Mouse (Mus musculus) monocyte, adult 5-6 weeks (primary cell): ENCODE data around the gene Fermt3. TPM values are rescaled to one million over a fixed set of nuclear protein-coding genes. Genes with fewer than 3 reads are reported as not detected.
"Not testable (repeated sequence)": the region's sequence is repeated elsewhere in the genome, so short reads cannot be mapped to it uniquely, and the experiment has no call there.

Source experiments
- ATAC-seq: fragments of 153-309, 156-312 bp; replicated peaks from 2 replicates; pipeline ENCODE4 v1.8.0; 2017; ENCODE audit warnings: mild to moderate bottlenecking; ENCODE audit not compliant: low TSS enrichment, insufficient number of reproducible peaks, severe bottlenecking, poor library complexity, low FRiP score
- total RNA-seq: library from RNA; stranded (forward); fragments of 200-1000, 200-491, 200-594 nt; gene quantifications from 3 replicates; pipeline ENCODE4 v1.2.3, GENCODE M21; 2017

Gene Fermt3
- total RNA-seq, 1 experiment from 2014 or later = 285 TPM

DNA sequence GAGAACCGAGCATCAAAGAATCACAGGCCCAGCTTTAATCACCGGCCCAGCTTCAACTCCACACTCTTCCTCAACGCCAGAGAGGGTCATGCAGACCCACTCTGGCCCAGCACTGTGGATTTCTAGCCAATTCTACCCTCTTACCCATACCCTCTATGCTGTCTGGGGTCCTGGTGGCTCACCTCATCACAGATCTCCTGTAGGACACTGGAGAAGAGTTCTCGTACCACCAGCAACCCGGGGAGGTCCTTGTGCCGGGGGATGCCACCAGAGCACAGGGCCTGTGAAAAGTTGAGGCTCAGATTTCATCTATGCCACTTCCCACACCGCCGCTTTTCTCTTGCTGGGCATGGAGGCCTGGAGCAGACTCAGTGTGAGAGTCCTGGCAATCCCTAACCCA is 24.8 kb downstream of the Fermt3 start:
- ATAC-seq = no peak

DNA sequence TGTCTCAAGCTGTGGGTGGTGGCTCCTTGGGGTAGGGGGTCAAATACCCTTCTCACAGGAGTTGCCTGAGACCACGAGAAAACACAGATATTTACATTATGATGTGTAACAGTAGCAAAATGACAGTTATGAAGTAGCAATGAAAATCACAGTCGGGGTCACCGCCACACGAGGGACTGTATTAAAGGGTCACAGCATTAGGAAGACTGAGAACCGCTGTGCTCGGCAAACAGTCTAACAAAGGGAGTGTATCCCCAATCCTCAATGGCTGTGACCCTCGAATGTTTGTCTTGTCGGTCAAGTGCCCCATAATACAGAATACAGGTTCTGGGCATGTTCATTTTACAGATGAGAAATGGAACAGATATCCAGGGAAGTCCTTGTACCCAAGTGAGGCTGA is 25.3 kb downstream of the Fermt3 start:
- ATAC-seq = no peak

DNA sequence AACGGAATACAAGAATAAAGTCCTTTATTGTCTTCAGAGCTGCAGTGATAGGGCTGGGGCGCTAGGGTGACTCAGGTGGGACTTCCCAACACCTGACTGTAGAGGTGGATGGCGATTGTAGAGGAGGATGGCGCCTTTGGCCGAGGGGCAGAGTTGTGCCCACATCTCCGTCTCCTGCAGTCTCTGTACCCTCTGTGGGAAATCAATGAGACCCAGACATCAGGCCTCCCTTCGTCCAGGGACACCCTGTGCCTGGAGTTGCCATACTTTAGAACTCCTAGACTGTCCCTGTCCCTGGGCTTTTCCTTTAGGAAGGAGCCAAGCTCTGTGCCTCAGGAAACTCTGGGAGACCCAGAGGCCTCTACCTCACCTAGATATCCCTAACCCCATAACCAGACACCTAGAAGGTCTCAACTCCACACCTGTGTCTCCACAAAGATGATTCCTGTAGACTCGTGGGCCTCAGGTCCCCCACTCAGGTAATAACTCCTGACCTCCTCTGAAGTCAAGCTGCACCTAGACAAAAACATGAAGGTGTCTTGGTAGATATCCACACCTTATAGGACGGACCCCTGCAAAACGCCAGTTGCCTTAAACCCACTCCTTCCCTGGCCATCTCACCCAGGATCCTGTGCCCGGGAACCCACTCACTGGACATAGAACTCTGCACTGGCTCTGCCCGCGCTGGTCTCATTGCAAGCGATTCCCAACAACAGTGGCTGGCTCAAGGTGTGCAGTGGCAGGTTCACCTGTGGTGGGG is 26.1 kb downstream of the Fermt3 start:
- no peak for ATAC-seq

DNA sequence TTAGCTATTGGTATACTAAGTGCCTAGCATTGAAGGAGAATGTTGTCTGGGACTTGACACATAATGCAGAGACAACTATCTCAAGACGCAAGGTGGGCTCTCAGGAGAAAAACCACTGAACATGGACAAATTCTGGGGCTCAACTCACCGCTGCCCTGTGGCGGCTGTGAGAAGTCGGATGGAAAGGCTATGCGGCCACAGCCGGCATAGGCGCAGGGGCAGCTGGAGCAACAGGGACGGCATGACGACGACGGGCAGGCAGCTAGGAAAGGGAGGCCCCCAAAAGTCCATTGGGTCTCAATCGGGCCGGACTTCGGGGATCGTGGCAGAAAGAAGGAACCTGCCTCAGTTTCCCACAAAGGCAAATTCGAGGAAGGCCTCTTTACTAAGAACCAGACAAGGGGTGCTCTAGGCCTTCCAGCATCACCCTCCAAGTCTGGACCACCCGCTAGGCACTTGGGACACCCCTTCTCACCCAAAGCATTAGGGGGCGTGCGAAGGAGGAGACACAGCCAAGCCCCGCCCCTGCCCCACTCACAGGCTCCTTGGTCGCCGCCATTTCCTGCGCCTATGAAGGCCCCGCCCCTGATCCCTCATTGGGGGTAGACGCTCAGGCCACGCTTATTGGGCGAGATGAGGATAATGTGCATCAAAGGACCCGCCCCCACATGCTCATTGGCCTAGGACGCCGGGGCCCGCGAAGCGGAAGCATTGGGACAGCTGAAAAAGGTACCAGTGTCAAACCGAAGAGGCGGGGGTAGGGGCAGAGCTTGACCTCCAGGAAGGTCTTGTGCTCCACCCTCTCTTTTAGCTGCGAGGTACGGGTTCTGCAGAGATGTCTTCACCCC is 27.0 kb downstream of the Fermt3 start, which contains the start of gene Dnajc4:
Dnajc4 (minus strand) TSS at position 562 of the 848 bp plus-strand sequence.
- peak; percentile 94 for ATAC-seq

DNA sequence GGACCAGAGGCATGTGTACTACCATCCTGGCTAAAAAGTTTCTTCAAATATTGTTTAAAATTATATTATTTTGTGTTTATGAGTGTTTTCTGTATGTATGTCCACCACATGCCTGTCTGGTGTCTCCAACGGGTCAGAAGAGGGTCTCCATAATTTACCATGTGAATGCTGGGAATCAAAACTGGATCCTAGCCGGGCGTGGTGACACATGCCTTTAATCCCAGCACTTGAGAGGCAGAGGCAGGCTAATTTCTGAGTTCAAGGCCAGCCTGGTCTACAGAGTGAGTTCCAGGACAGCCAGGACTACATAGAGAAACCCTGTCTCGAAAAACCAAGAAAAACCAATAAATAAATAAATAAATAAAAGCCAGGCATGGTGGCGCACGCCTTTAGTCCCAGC is 28.1 kb downstream of the Fermt3 start:
- not testable (repeated sequence) for ATAC-seq

DNA sequence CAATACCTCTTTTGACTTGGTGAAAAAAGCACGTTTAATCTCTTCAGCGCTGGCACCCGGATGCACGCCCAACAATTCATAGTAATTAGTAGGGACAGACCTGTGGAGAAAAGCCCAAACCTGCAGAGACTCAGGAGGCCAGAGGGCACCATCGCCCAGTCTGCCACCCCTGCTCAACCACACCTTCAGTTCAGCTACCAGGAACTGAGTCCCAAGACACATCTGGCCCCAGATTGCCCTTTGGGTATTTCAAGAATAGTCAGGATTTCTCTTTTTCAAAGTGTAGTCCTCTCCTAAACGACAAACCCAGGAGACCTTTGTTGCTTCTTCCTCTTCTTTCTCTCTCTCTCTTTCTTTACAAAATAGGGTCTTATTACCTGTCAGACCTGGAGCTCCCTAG is 28.6 kb downstream of the Fermt3 start:
- no peak for ATAC-seq

DNA sequence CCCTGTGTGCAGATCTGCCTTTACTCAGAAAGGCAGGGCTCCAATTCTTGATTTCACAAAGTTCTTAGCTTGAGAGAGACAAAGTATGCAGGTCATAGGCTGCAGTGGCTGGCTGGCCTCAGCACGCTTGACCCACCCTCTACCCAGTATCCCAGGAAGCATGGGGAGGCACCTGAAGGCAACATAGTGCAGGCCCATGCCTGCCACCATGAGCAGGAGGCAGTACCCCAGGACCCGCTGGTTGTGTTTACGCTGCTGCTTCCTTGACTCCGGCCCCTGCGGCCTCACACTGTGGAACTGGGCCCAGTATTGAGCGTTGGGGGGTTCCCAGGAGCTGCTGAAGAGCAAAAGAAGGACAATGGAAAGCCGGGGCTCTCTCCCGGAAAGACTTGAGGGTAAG is 30.0 kb downstream of the Fermt3 start:
- ATAC-seq = no peak

DNA sequence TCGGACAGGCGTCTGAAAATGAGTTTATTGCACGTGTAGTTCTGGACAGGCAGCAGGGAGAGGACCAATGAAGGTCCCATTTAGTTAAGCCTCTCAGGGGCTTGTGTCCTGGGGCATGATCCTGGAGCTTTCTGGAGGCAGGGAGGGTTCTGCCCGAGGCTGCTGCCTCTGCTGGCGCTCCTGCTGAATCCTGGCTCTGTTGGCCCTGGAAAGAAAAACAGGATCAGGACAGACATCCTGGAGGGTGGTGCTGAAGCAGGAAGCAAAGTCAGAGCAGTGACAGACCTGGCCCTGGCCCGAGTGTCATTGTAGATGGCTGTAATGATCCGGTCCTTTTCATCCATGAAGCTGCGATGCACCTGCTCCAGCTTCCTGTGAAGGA is 31.4 kb downstream of the Fermt3 start:
- ATAC-seq = no peak

DNA sequence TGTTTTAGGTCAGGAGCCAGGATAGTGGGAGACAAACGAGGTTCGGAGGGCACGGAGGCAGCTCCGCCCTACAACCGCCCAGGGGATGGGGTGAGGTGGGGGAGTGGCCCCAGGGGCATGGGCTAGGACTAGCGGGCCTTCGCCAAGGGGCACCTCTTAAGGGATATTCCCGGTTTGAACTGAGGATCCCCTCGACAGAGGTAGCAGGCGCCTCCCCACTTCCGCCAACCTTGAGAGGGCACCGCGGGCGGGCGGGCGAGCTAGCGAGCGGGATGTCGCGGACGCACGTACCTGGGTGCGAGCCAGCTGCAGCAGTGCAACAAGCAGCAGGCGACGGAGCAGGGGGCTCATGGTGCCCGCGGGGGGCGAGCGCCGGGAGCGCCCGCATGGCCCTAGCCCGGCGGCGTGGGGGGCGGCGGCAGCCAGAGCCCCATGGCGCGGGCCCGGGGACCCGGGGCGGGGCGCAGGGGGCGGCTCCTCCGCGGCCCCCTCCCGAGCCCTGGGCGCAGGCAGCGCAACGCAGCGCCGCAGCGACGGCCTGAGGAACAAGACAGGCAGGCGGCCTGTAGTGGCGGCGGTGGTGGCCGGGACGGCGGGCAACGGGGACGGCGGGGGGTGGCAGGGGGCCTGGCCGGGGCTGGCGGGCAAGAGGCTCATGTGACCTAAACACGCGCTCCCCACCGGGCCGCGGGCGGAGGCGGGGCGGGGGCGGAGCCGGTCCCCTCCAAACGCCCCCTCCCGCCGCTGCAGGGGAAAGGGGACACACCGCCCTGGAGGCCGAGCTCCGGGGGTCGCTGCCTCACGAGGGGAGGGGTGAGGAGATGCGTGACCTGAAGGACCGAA is 32.0 kb downstream of the Fermt3 start, which contains the start of gene Vegfb:
Vegfb (minus strand) TSS at position 591 of the 843 bp plus-strand sequence.
- ATAC-seq = no peak

DNA sequence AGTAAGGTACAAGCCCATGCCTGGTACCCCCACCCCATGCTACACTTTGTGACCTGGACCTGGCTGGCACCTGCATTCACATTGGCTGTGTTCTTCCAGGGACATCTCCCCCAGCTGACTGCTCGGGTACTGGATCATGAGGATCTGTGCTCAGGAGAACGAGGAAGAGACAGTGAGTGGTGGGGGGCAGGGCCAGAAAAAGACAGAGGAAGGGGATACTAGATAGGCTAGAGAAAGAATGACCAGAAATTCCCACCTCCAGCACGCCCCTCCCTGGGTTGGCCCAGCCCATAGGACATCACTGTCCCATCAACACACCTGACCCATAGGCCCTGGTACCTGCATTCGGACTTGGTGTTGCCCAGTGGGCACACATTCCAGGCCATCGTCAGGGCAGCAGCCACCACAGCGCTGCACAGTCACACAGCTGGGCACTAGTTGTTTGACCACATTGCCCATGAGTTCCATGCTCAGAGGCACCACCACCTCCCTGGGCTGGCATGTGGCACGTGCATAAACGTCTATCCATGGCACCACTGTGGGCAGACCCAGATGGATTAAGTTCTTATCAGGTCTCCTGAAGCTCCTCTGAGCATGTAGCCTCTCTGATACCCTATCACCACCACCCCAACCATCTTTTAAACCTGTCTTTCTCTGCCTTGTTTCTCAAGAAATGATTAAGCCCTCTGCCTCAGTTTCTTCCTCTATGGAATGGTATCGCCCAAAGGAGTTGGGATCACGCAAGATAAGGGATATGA is 33.1 kb downstream of the Fermt3 start:
- no peak for ATAC-seq

DNA sequence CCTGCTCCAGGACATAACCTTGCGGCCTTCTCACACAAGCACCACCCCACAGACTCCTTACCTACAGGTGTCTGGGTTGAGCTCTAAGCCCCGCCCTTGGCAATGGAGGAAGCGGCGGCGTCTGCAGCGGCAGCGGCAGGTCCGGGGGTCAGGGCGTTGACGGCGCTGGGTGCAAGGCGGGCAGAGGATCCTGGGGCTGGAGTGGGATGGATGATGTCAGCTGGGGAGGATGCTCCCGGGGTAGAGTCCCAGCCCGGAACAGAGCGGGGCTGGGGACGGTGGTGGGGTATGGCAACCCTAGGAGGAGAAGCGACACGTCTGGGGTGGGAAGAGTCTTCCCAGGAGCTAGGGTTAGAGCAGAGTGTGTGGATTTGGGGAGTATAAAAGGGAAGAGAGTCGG is 34.0 kb downstream of the Fermt3 start:
- no peak for ATAC-seq

DNA sequence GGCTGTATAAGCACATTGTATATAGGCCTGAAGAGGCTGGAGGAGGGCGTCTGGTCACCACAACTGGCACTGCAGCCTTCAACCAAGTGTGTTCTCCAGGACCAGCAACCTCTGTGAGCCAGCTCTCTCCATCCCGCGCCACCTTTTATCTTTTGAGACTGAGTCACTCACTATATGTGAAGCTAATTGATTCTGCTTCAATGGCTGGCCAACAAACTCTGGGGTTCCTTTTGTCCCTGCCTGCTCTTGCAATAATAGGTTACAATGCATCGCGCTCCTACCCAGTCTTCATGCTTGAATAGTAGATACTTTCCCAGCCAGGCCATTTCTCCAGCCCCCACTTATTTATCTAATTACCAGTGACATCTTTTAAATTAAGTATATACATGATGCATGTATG is 35.6 kb downstream of the Fermt3 start:
- no peak for ATAC-seq

DNA sequence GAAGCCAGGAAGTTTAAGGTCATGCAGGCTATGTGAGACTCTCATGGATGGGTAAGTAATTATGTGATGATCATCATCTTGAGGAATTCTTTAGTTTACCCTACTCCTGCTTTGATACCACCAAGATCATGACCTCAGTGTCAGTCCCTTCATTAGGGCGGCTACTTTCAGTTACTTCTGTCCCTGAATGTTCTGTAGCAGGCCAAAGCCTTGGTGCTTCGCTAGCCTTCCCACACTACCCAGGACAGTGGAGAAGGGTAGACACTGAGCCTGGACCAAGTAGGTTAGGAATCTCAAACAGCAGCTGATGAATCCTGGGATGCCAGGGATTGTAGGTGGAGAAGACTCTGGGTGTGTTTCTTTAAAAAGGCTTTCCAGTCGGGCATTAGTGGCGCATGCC is 37.8 kb downstream of the Fermt3 start:
- ATAC-seq = no peak

DNA sequence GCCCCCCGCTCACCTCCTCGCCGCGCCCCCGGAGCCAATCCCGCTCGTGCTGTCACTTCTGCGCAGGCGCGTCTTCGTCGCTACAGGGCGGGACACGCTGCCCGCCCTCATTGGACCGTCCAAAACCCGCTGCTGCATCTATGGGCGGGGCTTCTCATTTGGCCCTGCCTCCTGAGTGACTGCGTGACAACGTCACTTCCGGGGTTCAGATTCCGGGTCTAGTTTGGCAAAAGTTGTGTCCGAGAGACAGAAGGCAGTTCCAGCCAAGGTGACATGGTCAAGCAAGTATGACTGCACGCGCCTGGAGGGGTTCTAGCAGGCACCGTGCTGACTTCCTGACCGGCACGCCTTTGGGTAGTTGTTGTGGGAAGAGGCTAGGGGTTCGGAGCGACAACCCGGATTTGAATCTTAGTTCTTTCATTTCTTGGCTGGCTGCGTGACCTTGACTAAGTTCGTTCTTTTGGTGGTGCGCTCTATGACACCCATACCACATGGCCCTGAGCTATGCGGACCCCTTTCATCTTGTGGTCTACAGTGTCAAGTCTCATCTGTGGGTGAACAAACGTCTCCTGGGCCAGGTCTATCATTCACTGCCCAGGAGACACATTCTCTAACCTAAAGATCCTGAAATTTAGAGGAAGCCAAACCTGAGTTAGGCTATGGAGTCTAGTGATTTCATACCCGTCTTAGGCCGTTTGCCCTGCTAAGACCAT is 38.7 kb downstream of the Fermt3 start, which contains the start of gene Fkbp2:
Fkbp2 (minus strand) TSS at position 121 of the 713 bp plus-strand sequence.
- ATAC-seq = peak; percentile 70

DNA sequence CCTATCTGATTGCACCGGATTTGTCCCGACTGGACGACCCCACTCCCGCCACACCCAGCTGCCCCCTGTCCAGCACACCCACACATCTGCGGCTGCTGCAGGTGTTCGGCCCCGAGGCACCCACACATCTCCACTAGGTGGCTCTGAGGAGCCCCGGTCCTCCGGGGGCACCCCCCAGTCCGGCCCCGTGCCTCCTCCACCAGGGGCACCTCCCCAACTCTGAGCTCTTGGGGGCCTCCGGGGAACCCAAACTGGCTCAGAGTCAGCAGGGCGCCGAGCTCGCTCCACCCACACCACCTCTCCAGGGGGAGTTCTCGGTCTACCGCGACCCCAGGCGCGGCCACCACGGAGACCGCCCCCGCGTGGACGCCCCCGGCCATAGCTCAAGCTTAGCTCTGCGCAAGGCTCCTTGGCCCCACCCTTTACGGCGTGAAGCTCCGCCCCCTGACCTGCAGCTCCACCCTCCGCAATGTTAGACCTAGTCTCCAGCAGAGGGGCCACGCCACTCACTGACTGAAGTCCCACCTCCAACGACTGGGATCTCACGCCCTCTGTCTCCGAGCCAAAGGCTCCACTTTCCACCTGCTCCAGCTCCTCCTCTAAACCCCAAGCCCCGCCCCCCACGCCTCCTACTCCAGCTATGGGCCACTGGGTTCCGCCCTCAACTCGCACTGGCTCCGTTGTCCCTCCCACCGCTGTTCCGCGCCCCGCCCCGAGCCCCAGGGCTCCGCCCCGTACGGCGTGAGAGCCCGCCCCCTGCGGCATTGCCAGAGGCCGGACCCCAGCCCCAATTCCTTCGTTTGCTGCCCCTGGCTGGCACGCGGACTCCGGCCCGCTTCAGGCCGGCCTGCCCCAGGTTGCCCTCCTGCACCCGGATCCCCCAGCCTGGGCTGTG is 39.5 kb downstream of the Fermt3 start:
- peak; percentile 87 for ATAC-seq

DNA sequence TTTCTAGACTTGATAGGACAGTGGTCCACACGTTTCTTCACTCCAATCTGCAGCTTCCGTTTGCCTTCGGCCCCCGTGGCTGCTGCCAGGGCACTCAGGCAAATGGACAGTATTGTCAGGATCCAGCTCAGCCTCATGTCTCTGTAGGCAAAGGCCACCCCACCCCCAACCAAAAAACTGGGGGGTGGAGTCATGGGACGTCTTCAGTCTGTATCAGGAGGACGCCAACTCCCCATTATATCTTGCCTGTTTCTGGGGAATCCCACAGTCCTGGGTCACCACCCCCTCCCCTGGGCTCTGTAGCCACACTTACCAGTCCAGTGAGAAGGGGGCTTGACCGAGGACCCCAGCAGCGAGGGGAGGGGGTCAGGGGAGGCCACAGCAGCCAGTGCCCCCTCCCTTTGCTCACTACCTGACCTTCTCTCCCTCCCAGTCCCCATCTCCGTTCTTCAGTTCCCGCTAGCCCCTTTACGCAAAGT is 40.2 kb downstream of the Fermt3 start:
- no peak for ATAC-seq

DNA sequence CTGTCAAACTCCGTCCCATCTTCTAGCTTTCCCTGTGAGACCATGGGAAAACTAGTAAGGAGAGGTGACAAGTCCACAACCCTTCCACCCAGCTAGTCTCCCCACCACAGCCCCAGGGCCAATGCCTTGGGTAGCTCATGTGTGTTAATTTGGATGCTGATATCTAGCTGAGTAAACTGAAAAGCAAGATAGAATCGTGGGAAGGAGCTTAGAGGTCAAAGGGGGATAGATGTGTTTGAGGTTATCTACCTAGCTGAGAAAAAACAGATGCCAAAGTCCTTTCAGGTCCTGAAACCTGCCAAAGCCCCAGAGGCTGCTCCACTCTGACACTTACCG is 40.7 kb downstream of the Fermt3 start:
- ATAC-seq = no peak
